Mouse (Mus musculus) G1E (cell line): ENCODE measurements around the gene Usmg5. TPM values are rescaled to one million over a fixed set of nuclear protein-coding genes. Genes with fewer than 3 reads are reported as not detected.

Experiments used
- ATAC-seq: 2 replicates; pipeline ENCODE4 v1.8.0; 2016; ENCODE audit warnings: mild to moderate bottlenecking; ENCODE audit not compliant: insufficient number of reproducible peaks, poor library complexity, low FRiP score, severe bottlenecking; ENCODE audit errors: extremely low read depth
- DNase-seq: peaks from one replicate; pipeline ENCODE4 v3.0.0; 2012; ENCODE audit warnings: low spot score
- H3K27me3 ChIP-seq: 2 replicates; pipeline ENCODE4 v1.6.1; 2012; ENCODE audit warnings: mild to moderate bottlenecking, low read length, inconsistent platforms; ENCODE audit not compliant: insufficient read depth
- H3K36me3 ChIP-seq: replicated peaks from 2 replicates; pipeline ENCODE3; 2012; ENCODE audit warnings: mild to moderate bottlenecking, inconsistent platforms
- H3K4me1 ChIP-seq: 2 replicates; pipeline ENCODE4 v1.6.1; 2012; ENCODE audit warnings: low read depth, low read length, inconsistent platforms, mixed read lengths; ENCODE audit not compliant: insufficient read depth
- H3K4me3 ChIP-seq: 2 replicates; pipeline ENCODE4 v1.5.1; 2012; ENCODE audit warnings: low read depth, mild to moderate bottlenecking, inconsistent platforms, low read length, moderate library complexity, mixed read lengths
- H3K9me3 ChIP-seq: replicated peaks from 2 replicates; pipeline ENCODE4 v1.6.1; 2012; ENCODE audit warnings: inconsistent platforms
- CTCF ChIP-seq: IDR thresholded peaks from 2 replicates; pipeline ENCODE4 v1.5.1; 2012; ENCODE audit warnings: low read depth, low read length, inconsistent platforms, mixed read lengths
- GATA1 ChIP-seq: IDR thresholded peaks from 2 replicates; pipeline ENCODE4 v1.6.1; 2012; ENCODE audit warnings: borderline replicate concordance, low read length, inconsistent platforms, mixed read lengths
- GATA2 ChIP-seq: IDR thresholded peaks from 2 replicates; pipeline ENCODE4 v1.6.1; 2012; ENCODE audit warnings: low read depth, low read length, inconsistent platforms, borderline replicate concordance
- POLR2AphosphoS5 ChIP-seq: IDR thresholded peaks from 2 replicates; pipeline ENCODE4 v1.6.1; 2012; ENCODE audit warnings: low read depth, low read length, inconsistent platforms; ENCODE audit not compliant: insufficient replicate concordance
- TAL1 ChIP-seq: conservative IDR thresholded peaks from 2 replicates; pipeline ENCODE4 v1.6.1; 2012; ENCODE audit warnings: low read depth, low read length, inconsistent platforms, mixed read lengths
- polyA plus RNA-seq: library from polyadenylated mRNA; stranded (reverse); fragments of >175 nt; gene quantifications from 2 replicates; pipeline ENCODE4 v1.2.3, GENCODE M21; 2012
- total RNA-seq, 2 experiments: library from RNA; stranded (forward) in 1 of 2; stranded (reverse) in 1 of 2; fragments of 200-1000 nt in 1 of 2; fragments of >200 nt in 1 of 2; fragmentation: Nextera tagmentation in 1 of 2; gene quantifications; 2 replicates each; pipeline ENCODE4 v1.2.3; 2014 to 2017

The Usmg5 gene
- total and polyA plus RNA-seq, 3 experiments = 27.1 to 1,170 (median 195) TPM

DNA sequence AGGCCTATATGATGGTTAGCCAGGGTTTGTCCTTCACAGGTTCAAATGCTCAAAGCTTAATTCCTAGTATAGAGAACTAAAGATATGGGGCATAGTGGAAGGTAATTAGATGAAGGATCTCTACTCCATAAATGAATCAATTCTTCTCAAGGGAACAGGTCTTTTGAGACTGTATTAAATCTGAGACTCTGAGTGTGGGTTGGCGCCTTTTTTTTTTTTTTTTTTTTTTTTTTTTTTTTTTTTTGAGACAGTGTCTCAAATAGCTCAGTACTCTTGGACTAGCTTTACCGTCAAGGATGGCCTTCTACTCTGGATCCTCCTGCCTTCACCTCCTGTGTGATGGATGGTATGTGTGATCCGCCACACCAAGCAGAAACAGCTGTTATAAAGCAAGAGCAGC lies 53.9 kb downstream of the Usmg5 start:
- DNase-seq (no peak), ATAC-seq (no peak)
- Histone ChIP-seq H3K4me3 (no peak overlapping the region), H3K9me3 (no peaks in the 10 kb centered on the region), H3K36me3 (peaks cover 86% of the 10 kb centered on the region), H3K4me1 (no peaks in the 10 kb centered on the region; the same call in 1 of the 2 replicates), H3K27me3 (no peaks in the 10 kb centered on the region)
- TF ChIP-seq GATA1 (no peak), GATA2 (no peak), CTCF (no peak), POLR2AphosphoS5 (no peak), TAL1 (no peak)

DNA sequence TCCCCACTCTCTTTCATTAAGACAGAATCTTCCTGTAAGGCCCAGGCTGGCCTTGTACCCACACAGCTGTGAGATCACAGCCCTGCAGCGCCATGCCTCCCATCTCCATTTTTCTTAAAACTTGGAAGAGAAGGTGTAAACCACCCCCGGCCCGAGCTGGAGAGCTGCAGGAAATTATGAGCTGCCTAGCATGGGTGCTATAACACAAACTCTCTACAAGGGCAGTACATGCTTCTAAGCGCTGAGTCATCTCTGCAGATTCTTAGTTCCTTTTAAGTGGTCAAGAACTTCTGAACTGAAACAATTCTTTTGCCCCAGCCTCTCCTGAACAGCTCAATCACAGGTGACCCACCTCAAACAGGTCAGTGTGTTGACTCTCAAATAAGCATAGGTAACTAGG lies 55.5 kb downstream of the Usmg5 start:
- peaks cover 73% of the 10 kb centered on the region for H3K36me3 ChIP-seq
- H3K9me3 ChIP-seq = no peaks in the 10 kb centered on the region
- H3K27me3 ChIP-seq = no peaks in the 10 kb centered on the region
- H3K4me1 ChIP-seq = no peaks in the 10 kb centered on the region; the same call in 1 of the 2 replicates
- TF ChIP-seq GATA1 (no peak), TAL1 (no peak), POLR2AphosphoS5 (no peak), GATA2 (no peak), CTCF (no peak)
- H3K4me3 ChIP-seq = no peak overlapping the region
- DNase-seq = no peak
- no peak for ATAC-seq

Other genes with a start within 250 kb of the Usmg5 start
- gene Ina, start 75.9 kb downstream of the Usmg5 start, total RNA-seq (2014; fragmentation: Nextera tagmentation) = not detected in 2 replicates
- gene Ina, start 75.9 kb downstream of the Usmg5 start, total RNA-seq (2017) = 0.11 and 0.12 TPM in 2 replicates
- not detected in 2 replicates for gene Ina, start 75.9 kb downstream of the Usmg5 start, polyA plus RNA-seq
- gene Nt5c2, start 75.5 kb downstream of the Usmg5 start, total RNA-seq (2014; fragmentation: Nextera tagmentation) = 148 TPM in 2 replicates
- 136 and 158 TPM in 2 replicates for gene Nt5c2, start 75.5 kb downstream of the Usmg5 start, total RNA-seq (2017)
- 7.2 and 17.0 TPM in 2 replicates for gene Nt5c2, start 75.5 kb downstream of the Usmg5 start, polyA plus RNA-seq
- 22.7 and 25.9 TPM in 2 replicates for gene Pcgf6, start 39.7 kb downstream of the Usmg5 start, total RNA-seq (2014; fragmentation: Nextera tagmentation)
- gene Pcgf6, start 39.7 kb downstream of the Usmg5 start, total RNA-seq (2017) = 16.9 and 18.1 TPM in 2 replicates
- 14.7 and 16.6 TPM in 2 replicates for gene Pcgf6, start 39.7 kb downstream of the Usmg5 start, polyA plus RNA-seq
- 18.1 and 23.0 TPM in 2 replicates for gene Taf5, start 22.9 kb downstream of the Usmg5 start, total RNA-seq (2014; fragmentation: Nextera tagmentation)
- gene Taf5, start 22.9 kb downstream of the Usmg5 start, total RNA-seq (2017) = 22.0 and 22.6 TPM in 2 replicates
- 7.4 and 10.1 TPM in 2 replicates for gene Taf5, start 22.9 kb downstream of the Usmg5 start, polyA plus RNA-seq
- 27.2 and 27.5 TPM in 2 replicates for gene Pdcd11, start 121 bp upstream of the Usmg5 start, total RNA-seq (2014; fragmentation: Nextera tagmentation)
- gene Pdcd11, start 121 bp upstream of the Usmg5 start, total RNA-seq (2017) = 29.3 and 30.9 TPM in 2 replicates
- gene Pdcd11, start 121 bp upstream of the Usmg5 start, polyA plus RNA-seq = 32.9 and 37.5 TPM in 2 replicates
- not detected in 2 replicates for gene Calhm2, start 47.6 kb upstream of the Usmg5 start, total RNA-seq (2014; fragmentation: Nextera tagmentation)
- 0.17 and 0.44 TPM in 2 replicates for gene Calhm2, start 47.6 kb upstream of the Usmg5 start, total RNA-seq (2017)
- 0.07 and 0.08 TPM in 2 replicates for gene Calhm2, start 47.6 kb upstream of the Usmg5 start, polyA plus RNA-seq
- not detected in 2 replicates for gene Calhm1, start 53.6 kb upstream of the Usmg5 start, total RNA-seq (2014; fragmentation: Nextera tagmentation)
- not detected in 2 replicates for gene Calhm1, start 53.6 kb upstream of the Usmg5 start, total RNA-seq (2017)
- not detected in 2 replicates for gene Calhm1, start 53.6 kb upstream of the Usmg5 start, polyA plus RNA-seq
- gene Calhm3, start 67.1 kb upstream of the Usmg5 start, total RNA-seq (2014; fragmentation: Nextera tagmentation) = not detected in 2 replicates
- 0.16 TPM in 1 of 2 replicates, not detected in the other for gene Calhm3, start 67.1 kb upstream of the Usmg5 start, total RNA-seq (2017)
- gene Calhm3, start 67.1 kb upstream of the Usmg5 start, polyA plus RNA-seq = not detected in 2 replicates
- gene Neurl1a, start 88.2 kb upstream of the Usmg5 start, total RNA-seq (2014; fragmentation: Nextera tagmentation) = not detected in 2 replicates
- 0.05 and 0.06 TPM in 2 replicates for gene Neurl1a, start 88.2 kb upstream of the Usmg5 start, total RNA-seq (2017)
- not detected in 2 replicates for gene Neurl1a, start 88.2 kb upstream of the Usmg5 start, polyA plus RNA-seq